Mouse (Mus musculus) forebrain, embryonic 12.5 days (tissue): ENCODE results near the gene Spred2. TPM values are rescaled to one million over a fixed set of nuclear protein-coding genes. Genes with fewer than 3 reads are reported as not detected.

Experiments
- ATAC-seq: fragments of 200-750 bp; cut with Nextera tagmentation; 2 replicates; pipeline ENCODE4 v1.8.0; 2017; ENCODE audit warnings: moderate TSS enrichment; ENCODE audit not compliant: low FRiP score
- H3K27ac ChIP-seq: fragments of 300-500 bp; sonication (generic); 2 replicates; pipeline ENCODE4 v1.5.1; 2016; ENCODE audit warnings: mild to moderate bottlenecking
- H3K27me3 ChIP-seq: fragments of 300-500 bp; sonication (generic); 2 replicates; pipeline ENCODE4 v1.6.1; 2016; ENCODE audit warnings: mild to moderate bottlenecking
- H3K36me3 ChIP-seq: fragments of 300-500 bp; sonication (generic); replicated peaks from 2 replicates; pipeline ENCODE4 v1.6.1; 2016; ENCODE audit warnings: mild to moderate bottlenecking
- H3K4me1 ChIP-seq: fragments of 300-500 bp; sonication (generic); 2 replicates; pipeline ENCODE4 v1.6.1; 2016
- H3K4me2 ChIP-seq: fragments of 300-500 bp; sonication (generic); 2 replicates; pipeline ENCODE4 v1.6.1; 2016; ENCODE audit warnings: mild to moderate bottlenecking, moderate library complexity
- H3K4me3 ChIP-seq: fragments of 300-500 bp; sonication (generic); replicated peaks from 2 replicates; pipeline ENCODE4 v1.5.1; 2016; ENCODE audit warnings: mild to moderate bottlenecking
- H3K9ac ChIP-seq: fragments of 300-500 bp; sonication (generic); 2 replicates; pipeline ENCODE4 v1.6.1; 2016; ENCODE audit warnings: mild to moderate bottlenecking
- H3K9me3 ChIP-seq: fragments of 300-500 bp; sonication (generic); 2 replicates; pipeline ENCODE4 v1.6.1; 2016
- WGBS: fragments of 180-500 bp; shearing (Covaris S2); methylation state at CpG from one replicate; pipeline ENCODE4 v1.1.7; 2016; 5-methylcytosine and 5-hydroxymethylcytosine counted together
- polyA plus RNA-seq: library from polyadenylated mRNA; unstranded; fragments of >200 nt; fragmentation: Nextera tagmentation; extraction: Ambion mirVana; gene quantifications from 2 replicates; pipeline ENCODE4 v1.2.1, GENCODE M21; 2016

The Spred2 gene
- polyA plus RNA-seq, 1 experiment from 2014 or later, result 8.1 TPM

- no peaks in the 10 kb centered on the region for H3K36me3 ChIP-seq
- H3K9me3 ChIP-seq, result no peaks in the 10 kb centered on the region
- no peak overlapping the region for H3K4me3 ChIP-seq
- H3K4me1 ChIP-seq, result peaks cover 14% of the 10 kb centered on the region
- peaks cover 16% of the 10 kb centered on the region for H3K27me3 ChIP-seq
- H3K27ac ChIP-seq, result no peak overlapping the region
- WGBS, result 91% methylated on average over 4 of the region's 4 CpGs
- H3K4me2 ChIP-seq, result no peak overlapping the region
- H3K9ac ChIP-seq, result no peak overlapping the region
- no peak for ATAC-seq
Measured at GRCm38 (mm10) chr11:19913761-19914160, 10.4 kb upstream of the Spred2 start.

GRCm38 (mm10) chr11:19917381-19918245 is 6.6 kb upstream of the Spred2 start:
- 5% methylated on average over 9 of the region's 9 CpGs for WGBS
- Histone ChIP-seq H3K9ac (no peak overlapping the region), H3K27ac (no peak overlapping the region), H3K4me1 (peaks cover 29% of the 10 kb centered on the region), H3K4me3 (no peak overlapping the region), H3K27me3 (peaks cover 19% of the 10 kb centered on the region), H3K9me3 (no peaks in the 10 kb centered on the region), H3K4me2 (no peak overlapping the region), H3K36me3 (no peaks in the 10 kb centered on the region)
- ATAC-seq, result no peak

- Histone ChIP-seq H3K9me3 (no peaks in the 10 kb centered on the region), H3K27me3 (peaks cover 19% of the 10 kb centered on the region), H3K9ac (no peak overlapping the region), H3K4me3 (no peak overlapping the region), H3K27ac (no peak overlapping the region), H3K4me1 (peaks cover 30% of the 10 kb centered on the region), H3K36me3 (no peaks in the 10 kb centered on the region), H3K4me2 (no peak overlapping the region)
- ATAC-seq, result no peak
- 7% methylated on average over 2 of the region's 2 CpGs for WGBS
Measured at GRCm38 (mm10) chr11:19918246-19918540, 6.0 kb upstream of the Spred2 start.

- ATAC-seq, result no peak
- WGBS, result 2% methylated on average over 6 of the region's 6 CpGs
- peak overlapping the region; percentile 85 for H3K27ac ChIP-seq
Measured at GRCm38 (mm10) chr11:19919460-19919784, 4.8 kb upstream of the Spred2 start.

GRCm38 (mm10) chr11:19919785-19920671 is 4.1 kb upstream of the Spred2 start:
- H3K9me3 ChIP-seq, result no peaks in the 10 kb centered on the region
- H3K4me1 ChIP-seq, result peaks cover 35% of the 10 kb centered on the region
- H3K4me3 ChIP-seq, result peak overlapping the region; percentile 55
- H3K27ac ChIP-seq, result peak overlapping the region; percentile 85
- under 1% methylated on average over 70 of the region's 70 CpGs for WGBS
- peak overlapping the region; percentile 72 for H3K9ac ChIP-seq
- H3K27me3 ChIP-seq, result peaks cover 19% of the 10 kb centered on the region
- no peaks in the 10 kb centered on the region for H3K36me3 ChIP-seq
- ATAC-seq, result peak; percentile 77
- H3K4me2 ChIP-seq, result peak overlapping the region; percentile 78

More at GRCm38 (mm10) chr11:19919460-19919784, 4.8 kb upstream of the Spred2 start:
- peaks cover 19% of the 10 kb centered on the region for H3K27me3 ChIP-seq
- peak overlapping the region; percentile 78 for H3K4me2 ChIP-seq
- H3K36me3 ChIP-seq, result no peaks in the 10 kb centered on the region
- peak overlapping the region; percentile 55 for H3K4me3 ChIP-seq
- H3K9ac ChIP-seq, result peak overlapping the region; percentile 72
- peaks cover 35% of the 10 kb centered on the region for H3K4me1 ChIP-seq
- no peaks in the 10 kb centered on the region for H3K9me3 ChIP-seq

GRCm38 (mm10) chr11:19921723-19922122 is 2.5 kb upstream of the Spred2 start:
- Histone ChIP-seq H3K9me3 (no peaks in the 10 kb centered on the region), H3K4me3 (no peak overlapping the region), H3K36me3 (no peaks in the 10 kb centered on the region), H3K9ac (no peak overlapping the region), H3K27me3 (peaks cover 18% of the 10 kb centered on the region), H3K27ac (no peak overlapping the region), H3K4me2 (no peak overlapping the region), H3K4me1 (peaks cover 43% of the 10 kb centered on the region)
- no peak for ATAC-seq
- 84% methylated on average over 1 of the region's 1 CpGs for WGBS

- no peak overlapping the region for H3K4me3 ChIP-seq
- H3K9me3 ChIP-seq, result no peaks in the 10 kb centered on the region
- ATAC-seq, result no peak
- H3K27ac ChIP-seq, result no peak overlapping the region
- peaks cover 13% of the 10 kb centered on the region for H3K27me3 ChIP-seq
- no peak overlapping the region for H3K9ac ChIP-seq
- peaks cover 46% of the 10 kb centered on the region for H3K4me1 ChIP-seq
- H3K4me2 ChIP-seq, result no peak overlapping the region
- 91% methylated on average over 4 of the region's 4 CpGs for WGBS
- no peaks in the 10 kb centered on the region for H3K36me3 ChIP-seq
Measured at GRCm38 (mm10) chr11:19922208-19922607, 2.0 kb upstream of the Spred2 start.

GRCm38 (mm10) chr11:19924757-19925148 is 578 bp downstream of the Spred2 start:
- H3K4me3 ChIP-seq, result peak overlapping the region; percentile 88
- peak; percentile 2 for ATAC-seq

GRCm38 (mm10) chr11:19925149-19925975 is 1.2 kb downstream of the Spred2 start:
- peak overlapping the region; percentile 95 for H3K27ac ChIP-seq
- H3K9me3 ChIP-seq, result no peaks in the 10 kb centered on the region
- peaks cover 35% of the 10 kb centered on the region for H3K4me1 ChIP-seq
- no peaks in the 10 kb centered on the region for H3K36me3 ChIP-seq
- ATAC-seq, result peak; percentile 77
- peak overlapping the region; percentile 73 for H3K4me2 ChIP-seq
- WGBS, result under 1% methylated on average over 72 of the region's 75 CpGs
- H3K4me3 ChIP-seq, result peak overlapping the region; percentile 88
- H3K27me3 ChIP-seq, result no peaks in the 10 kb centered on the region
- H3K9ac ChIP-seq, result peak overlapping the region; percentile 90

More at GRCm38 (mm10) chr11:19924757-19925148, 578 bp downstream of the Spred2 start:
- Histone ChIP-seq H3K27ac (peak overlapping the region; percentile 95), H3K36me3 (no peaks in the 10 kb centered on the region), H3K9ac (peak overlapping the region; percentile 90), H3K4me2 (peak overlapping the region; percentile 73), H3K4me1 (peaks cover 35% of the 10 kb centered on the region), H3K9me3 (no peaks in the 10 kb centered on the region), H3K27me3 (no peaks in the 10 kb centered on the region)
- under 1% methylated on average over 29 of the region's 29 CpGs for WGBS

- Histone ChIP-seq H3K9me3 (no peaks in the 10 kb centered on the region), H3K27ac (peak overlapping the region; percentile 95), H3K9ac (peak overlapping the region; percentile 90), H3K4me2 (peak overlapping the region; percentile 73), H3K36me3 (no peaks in the 10 kb centered on the region), H3K4me3 (peak overlapping the region; percentile 88), H3K4me1 (peaks cover 31% of the 10 kb centered on the region), H3K27me3 (no peaks in the 10 kb centered on the region)
- 2% methylated on average over 15 of the region's 15 CpGs for WGBS
- ATAC-seq, result peak; percentile 65
Measured at GRCm38 (mm10) chr11:19925976-19926842, 2.0 kb downstream of the Spred2 start.

GRCm38 (mm10) chr11:19926843-19927120 is 2.6 kb downstream of the Spred2 start:
- Histone ChIP-seq H3K27ac (peak overlapping the region; percentile 95; the same call in 1 of the 2 replicates), H3K9ac (no peak overlapping the region), H3K4me3 (no peak overlapping the region; the same call in 1 of the 2 replicates), H3K4me2 (peak overlapping the region; percentile 73), H3K4me1 (peaks cover 31% of the 10 kb centered on the region), H3K36me3 (no peaks in the 10 kb centered on the region), H3K9me3 (no peaks in the 10 kb centered on the region), H3K27me3 (no peaks in the 10 kb centered on the region)
- ATAC-seq, result no peak
- WGBS, result 77% methylated on average over 2 of the region's 2 CpGs
